Mouse (Mus musculus) midbrain, embryonic 16.5 days (tissue): ENCODE results near the gene Sft2d2. TPM values are rescaled to one million over a fixed set of nuclear protein-coding genes. Genes with fewer than 3 reads are reported as not detected.
A peak's percentile ranks its signal among the peaks of the same experiment; 100 is the strongest.

Experiments
- ATAC-seq: fragments of 200-750 bp; cut with Nextera tagmentation; 2 replicates; pipeline ENCODE4 v1.8.0; 2017; ENCODE audit warnings: moderate TSS enrichment
- H3K27ac ChIP-seq: fragments of 300-500 bp; sonication (generic); 2 replicates; pipeline ENCODE4 v1.5.1; 2014; ENCODE audit warnings: mild to moderate bottlenecking, low read length, mixed read lengths
- H3K27me3 ChIP-seq: fragments of 300-500 bp; sonication (generic); 2 replicates; pipeline ENCODE4 v1.6.1; 2014; ENCODE audit warnings: low read depth, low read length, mixed read lengths; ENCODE audit not compliant: control insufficient read depth, insufficient read depth
- H3K36me3 ChIP-seq: fragments of 300-500 bp; sonication (generic); 2 replicates; pipeline ENCODE4 v1.6.1; 2014; ENCODE audit warnings: mild to moderate bottlenecking, low read length, moderate library complexity, mixed read lengths; ENCODE audit not compliant: control insufficient read depth, insufficient read depth
- H3K4me1 ChIP-seq: fragments of 300-500 bp; sonication (generic); 2 replicates; pipeline ENCODE4 v1.6.1; 2014; ENCODE audit warnings: mild to moderate bottlenecking, low read length, mixed read lengths; ENCODE audit not compliant: control insufficient read depth, insufficient read depth
- H3K4me2 ChIP-seq: fragments of 300-500 bp; sonication (generic); 2 replicates; pipeline ENCODE4 v1.6.1; 2014; ENCODE audit warnings: mild to moderate bottlenecking, low read length, mixed read lengths
- H3K4me3 ChIP-seq: fragments of 300-500 bp; sonication (generic); 2 replicates; pipeline ENCODE4 v1.5.1; 2014; ENCODE audit warnings: low read depth, mild to moderate bottlenecking, low read length, moderate library complexity, mixed read lengths
- H3K9ac ChIP-seq: fragments of 300-500 bp; sonication (generic); 2 replicates; pipeline ENCODE4 v1.6.1; 2014; ENCODE audit warnings: low read depth, low read length, mixed read lengths
- H3K9me3 ChIP-seq: fragments of 300-500 bp; sonication (generic); replicated peaks from 2 replicates; pipeline ENCODE4 v1.6.1; 2014; ENCODE audit warnings: mild to moderate bottlenecking, low read length, mixed read lengths; ENCODE audit not compliant: control insufficient read depth, poor library complexity, severe bottlenecking
- WGBS: fragments of 180-500 bp; shearing (Covaris S2); extraction: QIAGEN DNeasy Blood & Tissue Kit; methylation state at CpG from one replicate; pipeline ENCODE4 v1.1.7; 2014; 5-methylcytosine and 5-hydroxymethylcytosine counted together
- polyA plus RNA-seq: library from polyadenylated mRNA; unstranded; fragments of >200 nt; fragmentation: Nextera tagmentation; extraction: Ambion mirVana; gene quantifications from 2 replicates; pipeline ENCODE4 v1.2.1, GENCODE M21; 2015

Gene Sft2d2
- polyA plus RNA-seq = 5.3 and 5.9 TPM in 2 replicates

- peak within 1 kb of the TSS; percentile 84 for H3K4me3 ChIP-seq
- peaks cover 2% of the 10 kb centered on the region; the same call in 1 of the 2 replicates for H3K27me3 ChIP-seq
- H3K4me2 ChIP-seq = peak within 1 kb of the TSS; percentile 98
- H3K4me1 ChIP-seq = peaks cover 8% of the 10 kb centered on the region
- ATAC-seq = peak; percentile 91
- under 1% methylated on average over 67 of the region's 69 CpGs for WGBS
- no peaks in the 10 kb centered on the region for H3K36me3 ChIP-seq
- 0 out of 2 replicates have a peak within 1 kb of the TSS, but pooled peaks have one; percentile 11 for H3K27ac ChIP-seq
- no peaks in the 10 kb centered on the region for H3K9me3 ChIP-seq
- H3K9ac ChIP-seq = peak within 1 kb of the TSS; percentile 71
Observed at GRCm38 (mm10) chr1:165193880-165194661, at the start of gene Sft2d2. Gene Sft2d2 (minus strand): TSS chr1:165194438.

GRCm38 (mm10) chr1:165236321-165237298 is 42.4 kb upstream of the Sft2d2 start, which contains the start of gene Tiprl:
Gene Tiprl (minus strand): TSS chr1:165236996.
- Histone ChIP-seq H3K4me1 (peaks cover 23% of the 10 kb centered on the region), H3K4me3 (peak within 1 kb of the TSS; percentile 77), H3K27me3 (no peaks in the 10 kb centered on the region), H3K36me3 (no peaks in the 10 kb centered on the region), H3K4me2 (peak within 1 kb of the TSS; percentile 87), H3K27ac (peak within 1 kb of the TSS; percentile 92), H3K9ac (peak within 1 kb of the TSS; percentile 79), H3K9me3 (no peaks in the 10 kb centered on the region)
- ATAC-seq = peak; percentile 99
- under 1% methylated on average over 74 of the region's 76 CpGs for WGBS

- H3K9me3 ChIP-seq = no peaks in the 10 kb centered on the region
- no peaks in the 10 kb centered on the region for H3K36me3 ChIP-seq
- H3K4me2 ChIP-seq = peak overlapping the region; percentile 87
- ATAC-seq = no peak
- peaks cover 23% of the 10 kb centered on the region for H3K4me1 ChIP-seq
- peak overlapping the region; percentile 77 for H3K4me3 ChIP-seq
- 8% methylated on average over 10 of the region's 10 CpGs for WGBS
- H3K9ac ChIP-seq = peak overlapping the region; percentile 79
- no peaks in the 10 kb centered on the region for H3K27me3 ChIP-seq
- H3K27ac ChIP-seq = peak overlapping the region; percentile 92
Observed at GRCm38 (mm10) chr1:165235846-165236245, 41.6 kb upstream of the Sft2d2 start.

- Histone ChIP-seq H3K4me2 (no peak overlapping the region), H3K4me1 (peaks cover 23% of the 10 kb centered on the region), H3K36me3 (no peaks in the 10 kb centered on the region), H3K27me3 (no peaks in the 10 kb centered on the region), H3K27ac (no peak overlapping the region), H3K9me3 (no peaks in the 10 kb centered on the region), H3K9ac (no peak overlapping the region), H3K4me3 (no peak overlapping the region)
- ATAC-seq = no peak
- WGBS = 86% methylated on average over 2 of the region's 2 CpGs
Observed at GRCm38 (mm10) chr1:165233806-165234205, 39.6 kb upstream of the Sft2d2 start.

GRCm38 (mm10) chr1:165230691-165231090 is 36.5 kb upstream of the Sft2d2 start:
- H3K4me3 ChIP-seq = no peak overlapping the region
- 97% methylated on average over 4 of the region's 4 CpGs for WGBS
- no peak for ATAC-seq
- no peaks in the 10 kb centered on the region for H3K9me3 ChIP-seq
- H3K4me2 ChIP-seq = no peak overlapping the region
- no peak overlapping the region for H3K9ac ChIP-seq
- H3K36me3 ChIP-seq = peaks cover 4% of the 10 kb centered on the region; the same call in 1 of the 2 replicates
- H3K27me3 ChIP-seq = no peaks in the 10 kb centered on the region
- H3K27ac ChIP-seq = no peak overlapping the region
- H3K4me1 ChIP-seq = peaks cover 16% of the 10 kb centered on the region

GRCm38 (mm10) chr1:165229577-165229976 is 35.3 kb upstream of the Sft2d2 start:
- H3K9ac ChIP-seq = no peak overlapping the region
- H3K9me3 ChIP-seq = no peaks in the 10 kb centered on the region
- H3K27ac ChIP-seq = no peak overlapping the region
- no peak overlapping the region for H3K4me2 ChIP-seq
- no peaks in the 10 kb centered on the region for H3K27me3 ChIP-seq
- peaks cover 9% of the 10 kb centered on the region for H3K36me3 ChIP-seq
- WGBS = 97% methylated on average over 9 of the region's 9 CpGs
- H3K4me1 ChIP-seq = peaks cover 9% of the 10 kb centered on the region
- no peak for ATAC-seq
- H3K4me3 ChIP-seq = no peak overlapping the region

- Histone ChIP-seq H3K27me3 (no peaks in the 10 kb centered on the region), H3K9ac (no peak overlapping the region), H3K27ac (no peak overlapping the region), H3K4me2 (no peak overlapping the region), H3K36me3 (peaks cover 41% of the 10 kb centered on the region), H3K9me3 (no peaks in the 10 kb centered on the region), H3K4me3 (no peak overlapping the region), H3K4me1 (no peaks in the 10 kb centered on the region)
- no peak for ATAC-seq
- 94% methylated on average over 2 of the region's 2 CpGs for WGBS
Observed at GRCm38 (mm10) chr1:165217023-165217589, 22.9 kb upstream of the Sft2d2 start.

- Histone ChIP-seq H3K27me3 (no peaks in the 10 kb centered on the region), H3K9ac (no peak overlapping the region), H3K4me3 (no peak overlapping the region), H3K9me3 (no peaks in the 10 kb centered on the region), H3K4me2 (no peak overlapping the region), H3K4me1 (no peaks in the 10 kb centered on the region), H3K27ac (no peak overlapping the region), H3K36me3 (peaks cover 39% of the 10 kb centered on the region)
- 92% methylated on average over 7 of the region's 7 CpGs for WGBS
- ATAC-seq = no peak
Observed at GRCm38 (mm10) chr1:165215831-165216230, 21.6 kb upstream of the Sft2d2 start.
